8 mouse cellular contexts compared by ENCODE assay signal in the genomic region with DNA sequence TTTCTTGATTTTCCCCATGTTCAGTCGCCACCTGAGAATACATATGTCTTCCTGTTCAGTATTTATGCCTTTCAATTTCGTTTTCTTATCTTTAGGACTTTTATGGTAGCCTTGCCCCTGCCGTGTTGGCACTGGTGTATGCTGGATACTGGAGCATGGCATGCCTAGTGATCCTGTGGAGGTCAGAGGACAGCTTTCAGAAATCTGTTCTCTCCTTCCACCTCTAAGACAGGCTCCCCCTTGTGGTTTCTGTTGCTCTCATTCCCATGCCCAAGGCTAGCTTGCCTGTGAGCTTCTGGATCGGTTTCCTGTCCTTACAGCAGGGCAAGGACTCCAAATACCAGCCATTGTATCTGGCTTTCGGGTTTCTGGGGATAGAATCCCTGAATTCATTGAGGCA. TPM values are rescaled to one million over a fixed set of nuclear protein-coding genes. Genes with fewer than 3 reads are reported as not detected.
DNase-seq lines count a peak whose midpoint lies in the region; ATAC-seq and TF ChIP-seq lines count a peak whose summit lies in the region.

No protein-coding gene starts in this region.

- no peaks in the 10 kb centered on the region for H3K27me3 ChIP-seq in hindbrain, embryonic 11.5 days (ENCODE audit: control insufficient read depth, insufficient read depth, low read length)
- H3K27me3 ChIP-seq in hindbrain, embryonic 12.5 days: no peaks in the 10 kb centered on the region
- H3K27me3 ChIP-seq in E14TG2a.4 (ENCODE audit: insufficient read depth, low read length): no peaks in the 10 kb centered on the region

- H3K36me3 ChIP-seq in hindbrain, embryonic 11.5 days (ENCODE audit: control insufficient read depth, insufficient read depth, low read length): no peaks in the 10 kb centered on the region
- peaks cover 9% of the 10 kb centered on the region; the same call in 1 of the 2 replicates for H3K36me3 ChIP-seq in hindbrain, embryonic 12.5 days
- no peaks in the 10 kb centered on the region for H3K36me3 ChIP-seq in E14TG2a.4 (ENCODE audit: insufficient read depth, low read length)

- no peak overlapping the region for H3K4me2 ChIP-seq in hindbrain, embryonic 11.5 days (replicated peaks; ENCODE audit: low read depth, low read length)
- H3K4me2 ChIP-seq in hindbrain, embryonic 12.5 days (replicated peaks): no peak overlapping the region

- H3K9ac ChIP-seq in hindbrain, embryonic 11.5 days (ENCODE audit: low read depth, low read length): no peak overlapping the region
- H3K9ac ChIP-seq in hindbrain, embryonic 12.5 days: no peak overlapping the region

- no peak for ATAC-seq in hindbrain, embryonic 11.5 days (ENCODE audit: low FRiP score)
- no peak for ATAC-seq in hindbrain, embryonic 12.5 days (ENCODE audit: low FRiP score)

- TF ChIP-seq CTCF in E14TG2a.4 (conservative IDR thresholded peaks at IDR 0.05; ENCODE audit: low read length): peak; percentile 55
- TF ChIP-seq CTCF in brain, embryonic 14.5 days (IDR thresholded peaks at IDR 0.05; ENCODE audit: borderline replicate concordance, extremely low read depth, insufficient read depth, insufficient read length): peak; percentile 52; the same call in 1 of the 2 replicates

- no peak overlapping the region for H3K4me3 ChIP-seq in hindbrain, embryonic 11.5 days (ENCODE audit: low read depth, low read length)
- H3K4me3 ChIP-seq in hindbrain, embryonic 12.5 days: no peak overlapping the region
- H3K4me3 ChIP-seq in E14TG2a.4 (replicated peaks; ENCODE audit: low read length): no peak overlapping the region

- intact Hi-C loops in gastrocnemius, postnatal 14 days (cut with DNase I; ENCODE audit: low total_unique reads): no loop called here
- intact Hi-C loops in left cerebral cortex, postnatal 25 days (cut with DNase I): no loop called here

- TF ChIP-seq POLR2A in brain, embryonic 14.5 days (IDR thresholded peaks at IDR 0.05; ENCODE audit: borderline replicate concordance, extremely low read depth, insufficient read depth, insufficient read length, poor library complexity, severe bottlenecking): no peak

- peak; percentile 53 for DNase-seq in hindbrain, embryonic 11.5 days (ENCODE audit: low spot score)
- DNase-seq in brain, embryonic 14.5 days (ENCODE audit: low read depth): peak; percentile 23
- DNase-seq in kidney, postnatal 4 days: peak; percentile 42 to 65
- DNase-seq in gastrocnemius, postnatal 14 days: no peak
- DNase-seq in left cerebral cortex, postnatal 25 days (ENCODE audit: low spot score in 2 of 2): no peak
- DNase-seq in layer of hippocampus, adult 18-20 months (ENCODE audit: low spot score in 2 of 2): no peak

- no peaks in the 10 kb centered on the region for H3K9me3 ChIP-seq in hindbrain, embryonic 11.5 days (ENCODE audit: control insufficient read depth, low read length)
- no peaks in the 10 kb centered on the region for H3K9me3 ChIP-seq in hindbrain, embryonic 12.5 days (replicated peaks)
- no peaks in the 10 kb centered on the region for H3K9me3 ChIP-seq in E14TG2a.4 (ENCODE audit: low read length)

- 35% methylated on average over 5 of the region's 5 CpGs for WGBS in hindbrain, embryonic 11.5 days
- WGBS in hindbrain, embryonic 12.5 days: 36% methylated on average over 5 of the region's 5 CpGs

- no peak overlapping the region for H3K27ac ChIP-seq in hindbrain, embryonic 11.5 days (ENCODE audit: low read depth, low read length)
- no peak overlapping the region for H3K27ac ChIP-seq in hindbrain, embryonic 12.5 days

- H3K4me1 ChIP-seq in hindbrain, embryonic 11.5 days (replicated peaks; ENCODE audit: control insufficient read depth, insufficient read depth, low read length): no peaks in the 10 kb centered on the region
- H3K4me1 ChIP-seq in hindbrain, embryonic 12.5 days: peaks cover 5% of the 10 kb centered on the region; the same call in 1 of the 2 replicates
- no peaks in the 10 kb centered on the region for H3K4me1 ChIP-seq in E14TG2a.4 (replicated peaks; ENCODE audit: low read depth, low read length)

RNA-seq across cellular contexts. Expression of a gene that starts 12.0 kb away (rescaled TPM):
- 175 and 188 TPM in 2 replicates for polyA plus RNA-seq in hindbrain, embryonic 11.5 days (2014; fragmentation: Nextera tagmentation; extraction: Ambion mirVana)
- polyA plus RNA-seq in hindbrain, embryonic 12.5 days (2016; fragmentation: Nextera tagmentation; extraction: Ambion mirVana): 144 and 147 TPM in 2 replicates
- 142 and 190 TPM in 2 replicates for polyA plus RNA-seq in brain, embryonic 14.5 days (2012; rRNA removed)
- 10 to 100 TPM; 38.3 to 39.1 TPM for total RNA-seq in gastrocnemius, postnatal 14 days (2021)
- 10 to 100 TPM; 65.7 to 66.9 TPM for total RNA-seq in left cerebral cortex, postnatal 25 days (2021)
- total RNA-seq in layer of hippocampus, adult 18-20 months (2021): 10 to 100 TPM; 57.6 to 58.0 TPM

RNA-seq across cellular contexts. Expression of a gene that starts 38.6 kb away (rescaled TPM):
- polyA plus RNA-seq in hindbrain, embryonic 11.5 days (2014; fragmentation: Nextera tagmentation; extraction: Ambion mirVana): 36.0 and 37.1 TPM in 2 replicates
- 49.5 and 59.4 TPM in 2 replicates for polyA plus RNA-seq in hindbrain, embryonic 12.5 days (2016; fragmentation: Nextera tagmentation; extraction: Ambion mirVana)
- polyA plus RNA-seq in brain, embryonic 14.5 days (2012; rRNA removed): 35.5 and 38.3 TPM in 2 replicates
- total RNA-seq in gastrocnemius, postnatal 14 days (2021): 10 to 100 TPM; 12.7 to 13.3 TPM
- 10 to 100 TPM; 48.0 to 56.1 TPM for total RNA-seq in left cerebral cortex, postnatal 25 days (2021)
- 10 to 100 TPM; 44.3 to 47.1 TPM for total RNA-seq in layer of hippocampus, adult 18-20 months (2021)

RNA-seq across cellular contexts. Expression of a gene that starts 38.7 kb away (rescaled TPM):
- 30.2 and 32.5 TPM in 2 replicates for polyA plus RNA-seq in hindbrain, embryonic 11.5 days (2014; fragmentation: Nextera tagmentation; extraction: Ambion mirVana)
- polyA plus RNA-seq in hindbrain, embryonic 12.5 days (2016; fragmentation: Nextera tagmentation; extraction: Ambion mirVana): 30.6 and 32.4 TPM in 2 replicates
- 42.6 and 44.2 TPM in 2 replicates for polyA plus RNA-seq in brain, embryonic 14.5 days (2012; rRNA removed)
- 10 to 100 TPM; 45.6 to 46.1 TPM for total RNA-seq in gastrocnemius, postnatal 14 days (2021)
- 10 to 100 TPM; 40.7 to 43.3 TPM for total RNA-seq in left cerebral cortex, postnatal 25 days (2021)
- 10 to 100 TPM; 39.4 to 39.9 TPM for total RNA-seq in layer of hippocampus, adult 18-20 months (2021)

Comparison
In these comparisons a context has a peak if more than half of its experiments do, and no peak if none do; other contexts are left out.
1. DNase-seq: peak in hindbrain, embryonic 11.5 days (single experiment), brain, embryonic 14.5 days (single experiment) and kidney, postnatal 4 days (2 of 2); none in gastrocnemius, postnatal 14 days (single experiment), left cerebral cortex, postnatal 25 days (0 of 2) and layer of hippocampus, adult 18-20 months (0 of 2).